Mouse (Mus musculus) gastrocnemius, postnatal 14 days (tissue): ENCODE data around the gene Adamts4. TPM values are rescaled to one million over a fixed set of nuclear protein-coding genes. Genes with fewer than 3 reads are reported as not detected.

Experiments used
- DNase-seq: peaks from one replicate; pipeline ENCODE4 v3.0.0; 2021; ENCODE audit warnings: mixed read lengths
- intact Hi-C: fragments of 180-260 bp; cut with DNase I; formaldehyde crosslinking; loops from one replicate; pipeline ENCODE4 v1.15.1; 2025; ENCODE audit warnings: low total_unique reads
- total RNA-seq, 2 experiments: library from RNA; stranded (reverse); gene quantifications; 2 replicates each; pipeline ENCODE4 v1.2.3; 2021

Gene Adamts4
- total RNA-seq, 2 experiments from 2014 or later = 2.4 to 3.1 TPM

DNA sequence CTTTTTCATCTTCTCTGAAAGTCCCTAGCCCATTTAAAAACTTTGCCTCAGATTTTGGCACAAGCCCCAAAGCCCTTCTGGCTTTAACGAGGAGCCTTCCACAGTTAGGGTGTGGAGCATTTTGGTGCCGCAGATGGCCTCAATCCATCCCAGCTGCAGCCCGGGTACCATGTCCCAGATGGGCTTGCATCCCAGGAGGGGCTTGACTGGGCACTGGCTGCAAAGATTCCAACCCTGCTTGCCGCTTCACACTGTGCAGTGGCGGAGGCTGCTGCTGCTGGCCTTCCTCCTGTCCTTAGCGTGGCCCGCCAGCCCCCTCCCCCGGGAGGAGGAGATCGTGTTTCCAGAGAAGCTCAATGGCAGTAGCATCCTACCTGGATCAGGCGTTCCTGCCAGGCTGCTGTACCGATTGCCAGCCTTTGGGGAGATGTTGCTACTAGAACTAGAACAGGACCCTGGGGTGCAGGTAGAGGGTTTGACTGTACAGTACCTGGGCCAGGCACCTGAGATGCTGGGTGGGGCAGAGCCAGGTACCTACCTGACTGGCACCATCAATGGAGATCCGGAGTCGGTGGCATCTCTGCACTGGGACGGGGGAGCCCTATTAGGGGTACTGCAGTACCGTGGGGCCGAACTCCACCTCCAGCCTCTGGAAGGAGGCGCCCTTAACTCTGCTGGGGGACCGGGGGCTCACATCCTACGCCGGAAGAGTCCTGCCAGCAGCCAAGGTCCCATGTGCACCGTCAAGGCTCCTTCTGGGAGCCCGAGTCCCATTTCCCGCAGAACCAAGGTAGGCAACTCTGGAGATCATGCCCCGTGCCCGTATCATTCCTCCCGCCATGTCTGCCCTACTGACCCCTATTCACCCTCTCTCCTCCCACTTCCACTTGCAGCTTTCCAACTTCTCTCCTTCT, 716 bp downstream of the Adamts4 start, which contains the start of gene Ndufs2:
TSS of gene Ndufs2 (minus strand) at position 709 of the 914 bp plus-strand sequence.
- intact Hi-C loops = no loop called here
- DNase-seq = peak; percentile 52

DNA sequence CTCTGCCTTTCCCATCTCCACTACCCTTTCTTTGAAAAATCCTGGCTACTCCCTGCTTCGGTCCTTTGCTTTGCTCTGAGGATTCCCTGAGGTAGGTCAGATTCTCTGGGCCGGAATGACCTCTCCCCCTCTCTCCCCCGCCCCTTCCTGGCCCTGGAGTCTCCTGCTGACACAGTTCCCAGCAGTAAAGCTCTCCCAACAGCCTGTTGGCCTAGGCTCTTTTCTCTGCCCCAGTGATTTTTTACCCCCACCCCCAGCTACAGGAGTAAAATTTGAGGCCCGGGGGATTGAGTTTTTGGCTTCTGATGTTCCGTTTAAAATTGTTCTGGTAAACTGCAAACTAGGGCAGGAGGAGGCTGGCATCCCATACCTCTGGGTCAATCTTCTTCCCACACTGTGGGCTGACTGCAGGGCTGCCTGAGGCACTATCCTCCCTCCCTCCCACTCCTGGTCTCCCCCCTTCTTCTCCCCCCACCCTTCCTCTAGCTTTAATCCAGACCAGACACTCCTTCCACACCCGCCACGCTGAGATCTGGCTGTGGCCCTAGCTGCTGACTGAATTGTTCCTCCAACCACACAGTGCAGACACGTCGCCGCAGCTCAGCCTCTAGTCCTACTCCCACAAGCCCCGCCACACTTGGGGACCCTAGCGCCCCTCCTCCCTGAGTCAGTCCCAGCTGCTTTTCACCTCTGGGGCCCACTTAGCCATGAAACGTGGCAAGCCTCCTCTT, 1.5 kb downstream of the Adamts4 start:
- intact Hi-C loops = no loop called here
- peak; percentile 77 for DNase-seq

DNA sequence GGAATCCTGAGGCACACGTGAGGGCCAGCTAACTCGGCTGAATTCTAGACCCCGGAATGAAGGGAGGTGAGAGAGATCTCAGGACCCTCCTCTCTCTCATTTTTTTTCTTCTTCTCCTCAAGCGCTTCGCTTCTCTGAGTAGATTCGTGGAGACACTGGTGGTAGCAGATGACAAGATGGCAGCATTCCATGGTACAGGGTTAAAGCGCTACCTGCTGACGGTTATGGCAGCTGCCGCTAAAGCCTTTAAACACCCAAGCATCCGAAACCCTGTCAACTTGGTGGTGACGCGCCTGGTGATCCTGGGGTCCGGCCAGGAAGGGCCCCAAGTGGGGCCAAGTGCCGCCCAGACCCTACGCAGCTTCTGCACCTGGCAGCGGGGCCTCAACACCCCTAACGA, 2.2 kb downstream of the Adamts4 start:
- intact Hi-C loops = no loop called here
- no peak for DNase-seq

DNA sequence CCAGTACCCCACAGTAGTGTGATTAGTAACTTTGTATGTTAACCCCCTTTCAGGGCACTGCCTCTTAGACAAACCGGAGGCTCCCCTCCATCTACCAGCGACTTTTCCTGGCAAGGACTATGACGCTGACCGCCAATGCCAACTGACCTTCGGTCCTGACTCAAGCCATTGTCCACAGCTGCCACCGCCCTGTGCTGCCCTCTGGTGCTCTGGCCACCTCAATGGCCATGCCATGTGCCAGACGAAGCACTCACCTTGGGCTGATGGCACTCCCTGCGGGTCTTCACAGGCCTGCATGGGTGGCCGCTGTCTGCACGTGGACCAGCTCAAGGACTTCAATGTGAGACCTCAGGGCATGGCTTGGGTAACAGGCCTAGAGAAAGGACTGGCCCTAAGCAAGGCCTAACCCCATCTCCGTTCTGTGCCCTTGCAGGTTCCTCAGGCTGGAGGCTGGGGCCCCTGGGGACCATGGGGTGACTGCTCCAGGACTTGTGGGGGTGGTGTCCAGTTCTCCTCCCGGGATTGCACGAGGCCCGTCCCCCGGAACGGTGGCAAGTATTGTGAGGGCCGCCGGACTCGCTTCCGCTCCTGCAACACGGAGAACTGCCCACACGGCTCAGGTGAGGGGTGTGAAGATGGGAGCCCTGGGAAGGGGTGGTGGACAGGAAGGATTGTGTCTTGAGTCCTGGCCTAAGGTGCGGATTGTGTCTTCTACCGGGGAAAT, 6.0 kb downstream of the Adamts4 start:
- no peak for DNase-seq
- intact Hi-C loops = loop anchor here (5.0 kb wide), 1 partner anchor 139 kb away; no protein-coding TSS in a partner anchor

DNA sequence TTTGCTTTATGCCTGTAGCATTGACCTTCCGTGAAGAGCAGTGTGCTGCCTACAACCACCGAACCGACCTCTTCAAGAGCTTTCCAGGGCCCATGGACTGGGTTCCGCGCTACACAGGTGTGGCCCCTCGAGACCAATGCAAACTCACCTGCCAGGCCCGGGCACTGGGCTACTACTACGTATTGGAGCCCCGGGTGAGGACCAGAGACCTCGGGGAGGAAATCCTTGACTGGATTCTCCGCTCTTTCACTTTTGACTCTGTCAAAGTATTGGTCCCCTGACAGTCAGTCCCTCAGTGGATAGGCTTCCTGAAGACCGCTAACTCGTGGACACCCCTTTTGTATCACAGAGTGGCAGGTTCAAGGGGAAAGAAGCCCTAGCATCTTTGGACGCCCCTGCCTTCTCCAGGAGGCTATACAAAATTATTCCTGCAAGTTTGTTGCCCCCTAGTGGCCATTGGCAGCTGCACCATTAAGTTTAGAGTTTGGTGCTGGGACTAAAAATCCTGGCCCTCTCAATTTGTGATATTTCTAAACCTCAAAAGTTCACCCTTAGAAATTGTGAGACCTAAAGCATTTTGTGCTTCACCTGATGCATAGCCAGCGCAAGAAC, 6.8 kb downstream of the Adamts4 start:
- intact Hi-C loops = loop anchor here (5.0 kb wide), 1 partner anchor 140 kb away; no protein-coding TSS in a partner anchor
- DNase-seq = peak; percentile 55

DNA sequence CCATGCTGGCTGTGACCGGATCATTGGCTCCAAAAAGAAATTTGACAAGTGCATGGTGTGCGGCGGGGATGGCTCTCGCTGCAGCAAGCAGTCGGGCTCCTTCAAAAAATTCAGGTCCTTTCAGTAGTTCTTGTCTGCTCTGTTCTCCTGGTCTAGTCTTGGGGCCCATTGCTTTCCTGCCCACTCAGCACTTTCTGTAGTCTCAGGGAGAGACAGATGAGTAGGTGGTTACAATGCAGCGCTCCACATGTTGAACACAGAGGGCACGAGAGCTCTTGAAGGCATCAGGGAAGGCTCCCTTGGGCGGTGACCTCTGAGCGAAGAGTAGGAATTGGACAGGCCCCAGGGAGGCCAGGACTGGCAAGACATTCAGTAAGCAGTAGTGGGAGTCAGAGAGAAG, 7.6 kb downstream of the Adamts4 start:
- intact Hi-C loops = loop anchor here (2.0 to 5.0 kb wide), 2 partner anchors 35 to 140 kb away; partner anchors contain the start of gene Tomm40l

DNA sequence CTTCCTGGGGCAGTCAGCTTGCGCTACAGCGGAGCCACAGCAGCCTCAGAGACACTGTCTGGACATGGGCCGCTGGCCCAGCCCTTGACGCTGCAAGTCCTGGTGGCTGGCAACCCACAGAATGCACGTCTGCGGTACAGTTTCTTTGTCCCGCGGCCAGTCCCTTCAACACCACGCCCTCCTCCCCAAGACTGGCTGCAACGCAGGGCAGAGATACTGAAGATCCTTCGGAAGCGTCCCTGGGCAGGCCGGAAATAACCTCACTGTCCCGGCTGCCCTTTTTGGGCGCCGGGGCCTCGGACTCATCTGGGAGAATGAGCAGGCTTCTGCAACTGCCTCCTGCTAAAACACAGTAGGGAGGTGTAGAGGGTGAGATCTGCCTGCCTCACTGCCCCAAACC, 8.7 kb downstream of the Adamts4 start:
- no peak for DNase-seq
- intact Hi-C loops = loop anchor here (2.0 to 5.0 kb wide), 2 partner anchors 36 to 142 kb away; partner anchors contain the start of gene Tomm40l

More for the DNA sequence above, 7.6 kb downstream of the Adamts4 start:
- no peak for DNase-seq

DNA sequence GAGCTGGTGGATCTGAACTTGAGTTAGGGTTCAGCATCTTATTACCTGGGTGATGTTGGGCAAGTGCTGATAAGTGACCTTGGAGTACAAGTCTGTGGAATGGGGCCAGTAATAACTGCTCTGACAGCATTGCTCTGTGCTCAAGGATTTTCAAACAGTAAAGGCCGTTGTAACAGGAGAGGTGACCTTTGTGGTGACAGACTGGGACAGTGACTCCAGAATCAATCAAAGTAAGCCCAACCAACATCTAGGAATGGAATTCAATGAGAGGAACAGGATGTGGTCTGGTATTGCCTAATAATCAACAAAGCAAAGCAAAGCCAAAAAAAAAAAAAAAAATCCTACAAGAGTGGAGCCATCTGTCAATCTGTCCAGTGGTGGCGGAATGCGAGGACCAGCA, 10.1 kb downstream of the Adamts4 start:
- intact Hi-C loops = no loop called here
- DNase-seq = no peak

DNA sequence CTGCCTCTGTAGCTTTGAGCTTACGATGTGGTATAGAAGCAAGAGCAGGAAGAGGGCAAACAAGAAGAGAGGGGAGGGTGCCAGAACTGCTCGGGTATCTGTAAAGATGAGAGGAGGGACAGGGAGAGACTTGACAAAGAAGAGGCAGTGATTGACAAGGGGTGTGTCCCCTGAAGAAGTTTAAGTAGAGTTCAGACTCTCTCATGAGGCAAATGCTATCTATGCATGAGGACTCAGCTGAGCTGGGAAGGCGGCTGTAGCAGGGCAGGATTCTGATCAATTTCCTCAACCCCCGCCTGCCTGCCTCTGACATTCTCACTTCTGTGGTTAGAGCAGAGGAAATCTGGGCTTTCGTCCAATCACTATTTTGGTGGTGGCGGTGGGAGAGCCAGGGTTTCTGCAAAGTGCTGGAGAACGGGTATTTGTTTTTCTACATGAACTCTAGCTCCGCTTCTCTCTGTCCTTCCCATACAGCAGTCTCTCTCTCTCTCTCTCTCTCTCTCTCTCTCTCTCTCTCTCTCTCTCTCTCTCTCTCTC, 12.4 kb downstream of the Adamts4 start:
- peak; percentile 71 for DNase-seq
- intact Hi-C loops = no loop called here

DNA sequence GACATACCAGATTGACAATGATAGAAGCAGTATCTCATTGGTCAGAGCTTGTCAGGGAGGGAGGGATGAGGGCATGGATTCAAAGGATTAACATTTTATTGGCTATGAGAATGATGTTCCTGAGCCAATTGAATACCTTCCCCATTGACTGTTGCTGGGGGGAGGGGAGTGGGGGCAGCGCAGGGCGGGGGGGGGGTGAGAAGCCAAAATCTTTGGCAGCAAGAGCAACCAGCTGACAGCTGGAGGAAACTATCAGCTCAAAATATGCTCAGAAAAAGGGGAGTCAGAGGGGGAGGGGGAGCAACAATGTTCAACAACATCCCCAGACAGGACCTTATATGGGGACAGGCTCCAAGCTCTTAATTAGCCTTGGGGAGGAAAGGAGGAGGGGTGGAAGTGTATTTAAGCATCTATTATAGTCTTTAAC, 13.0 kb downstream of the Adamts4 start:
- DNase-seq = no peak

DNA sequence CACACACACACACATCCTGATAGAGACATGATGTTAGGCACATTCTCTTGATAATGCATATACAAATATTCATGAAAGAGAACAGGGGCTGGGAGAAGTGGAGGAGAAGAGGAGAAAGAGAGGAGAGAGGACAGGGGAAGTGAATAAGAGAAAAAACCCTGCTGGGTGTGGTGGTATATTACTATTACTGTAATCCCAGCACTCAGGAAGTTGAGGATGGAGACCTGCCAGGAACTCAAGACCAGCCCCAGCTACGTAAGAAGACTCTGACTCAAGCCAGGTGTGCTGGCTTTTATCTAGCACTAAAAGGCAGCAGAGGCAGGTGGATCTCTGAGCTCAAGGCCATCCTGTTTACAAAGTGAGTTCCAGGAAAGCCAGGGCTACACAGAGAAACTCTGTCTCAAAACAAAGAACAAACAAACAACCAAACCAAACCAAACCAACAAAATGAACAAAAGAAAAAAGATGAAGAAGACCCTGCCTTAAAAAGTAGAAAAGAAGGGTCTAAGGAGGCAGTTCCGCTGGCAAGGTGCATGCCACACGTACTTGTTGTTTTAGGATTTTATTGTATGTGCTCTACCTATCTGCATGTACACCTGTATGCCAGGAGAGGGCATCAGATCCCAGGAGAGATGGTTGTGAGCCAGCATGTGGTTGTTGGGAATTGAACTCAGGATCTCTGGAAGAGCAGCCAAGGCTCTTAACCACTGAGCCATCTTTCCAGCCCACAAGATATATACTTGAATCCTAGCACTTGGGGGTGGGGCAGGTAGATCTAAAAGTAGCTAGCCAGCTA, 13.6 kb downstream of the Adamts4 start:
- DNase-seq = no peak
- intact Hi-C loops = no loop called here

More for the DNA sequence above, 13.0 kb downstream of the Adamts4 start:
- intact Hi-C loops = no loop called here

DNA sequence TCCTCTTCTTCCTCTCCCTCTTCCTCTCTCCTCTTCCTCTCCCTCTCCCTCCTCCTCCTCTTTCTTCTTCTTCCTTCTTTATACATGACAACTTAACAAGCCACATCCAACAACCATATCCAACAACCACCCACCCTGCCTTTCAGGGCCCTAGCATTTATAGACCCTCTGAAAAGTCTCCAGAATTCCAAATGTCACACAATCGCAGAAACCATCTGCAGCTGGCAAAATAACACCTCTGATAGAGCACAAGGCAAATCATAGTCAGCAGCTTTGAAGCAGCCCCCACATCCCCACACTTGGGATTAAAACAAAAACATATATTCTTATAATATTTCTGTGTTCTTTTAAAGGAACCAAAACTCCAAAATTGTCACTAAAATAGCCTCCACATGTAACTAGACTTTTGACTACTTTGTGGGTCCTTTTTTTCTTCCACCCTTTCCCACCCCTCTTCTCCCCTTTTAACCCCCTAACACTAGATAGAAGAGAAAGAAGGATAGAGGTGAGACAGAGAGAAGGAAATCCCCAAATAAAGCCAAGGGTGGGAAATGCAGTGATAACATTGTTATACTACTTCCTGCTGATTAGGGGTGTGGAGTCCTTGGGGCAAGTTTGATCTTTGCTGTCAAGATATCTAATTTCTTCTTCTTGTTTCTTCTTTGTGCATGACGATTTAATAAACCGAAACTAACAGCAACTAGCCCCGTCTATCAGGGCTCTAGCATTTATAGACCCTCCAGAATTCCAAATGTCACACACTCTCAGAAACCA, 15.9 kb downstream of the Adamts4 start:
- intact Hi-C loops = no loop called here
- no peak for DNase-seq

DNA sequence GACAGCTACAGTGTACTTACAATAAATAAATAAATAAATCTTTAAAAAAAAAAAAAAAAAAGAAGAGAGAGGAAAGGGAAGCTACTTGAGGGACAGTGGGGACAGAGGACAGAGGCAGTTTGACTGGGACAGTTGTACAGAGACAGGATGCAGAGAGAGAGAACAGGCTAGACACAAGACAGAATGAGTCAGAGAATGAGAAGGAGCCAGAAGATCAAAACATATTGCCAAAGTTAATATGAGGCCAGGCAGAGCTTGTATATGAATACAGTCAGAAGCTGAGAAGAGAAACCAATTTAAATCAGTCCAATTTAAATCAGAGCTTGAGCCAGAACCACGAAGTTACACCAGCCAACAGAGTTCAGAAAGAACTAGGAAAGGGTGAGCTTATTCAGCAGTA, 18.1 kb downstream of the Adamts4 start:
- intact Hi-C loops = no loop called here

DNA sequence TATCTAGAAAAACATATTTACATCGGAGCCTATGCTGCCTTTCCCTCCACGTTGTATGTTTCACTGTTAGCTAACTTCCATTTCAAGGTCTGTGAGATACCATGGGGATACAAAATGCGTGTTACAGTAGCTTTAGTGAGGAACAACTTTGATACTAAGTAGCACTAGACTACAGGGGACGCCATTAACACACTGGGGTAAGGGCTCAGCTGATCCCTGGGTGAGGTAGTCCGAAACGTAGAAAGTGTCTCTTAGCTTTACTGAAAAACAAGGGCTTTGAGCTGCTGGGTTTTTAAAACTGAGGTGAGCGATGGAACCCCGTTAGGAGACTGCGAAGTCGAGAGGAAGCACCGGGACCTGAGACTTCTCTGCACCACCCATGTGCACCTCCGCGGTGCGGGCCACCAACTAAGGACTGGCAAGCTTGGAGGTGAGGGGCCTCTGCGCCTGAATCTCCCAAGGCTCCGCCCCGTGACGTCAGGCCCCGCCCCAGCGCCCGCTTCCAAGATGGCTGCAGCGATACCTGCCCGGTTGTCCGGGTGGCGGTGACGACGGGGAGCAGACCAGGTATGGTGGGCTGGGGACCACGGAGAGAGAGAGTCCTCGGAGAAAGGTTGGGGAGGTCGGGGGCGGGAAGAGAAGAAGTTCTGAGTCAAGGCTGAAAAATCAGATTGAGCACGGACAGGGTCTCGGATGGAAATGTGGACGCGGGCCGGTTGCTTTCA, 19.8 kb downstream of the Adamts4 start, which contains the start of gene B4galt3:
TSS of gene B4galt3 (plus strand) at position 481 of the 725 bp plus-strand sequence.
- DNase-seq = peak; percentile 95
- intact Hi-C loops = no loop called here

More for the DNA sequence above, 18.1 kb downstream of the Adamts4 start:
- DNase-seq = no peak

DNA sequence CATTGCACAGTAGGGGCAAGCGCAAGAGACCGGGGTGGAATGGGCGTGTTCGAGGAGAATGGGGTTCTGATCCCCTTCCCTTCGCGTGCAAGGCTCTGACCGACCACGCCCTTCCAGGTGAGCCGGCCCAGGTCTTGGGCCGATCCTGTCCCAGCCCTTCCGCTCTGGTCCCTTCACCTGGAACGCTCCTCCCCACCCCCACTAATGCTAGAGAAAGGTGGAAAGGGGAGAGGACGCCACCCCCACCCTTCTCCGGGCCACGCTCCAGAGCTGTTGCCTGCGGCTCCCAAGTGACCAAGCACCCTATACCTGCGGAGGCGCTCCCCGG, 20.3 kb downstream of the Adamts4 start:
- intact Hi-C loops = no loop called here
- no peak for DNase-seq

DNA sequence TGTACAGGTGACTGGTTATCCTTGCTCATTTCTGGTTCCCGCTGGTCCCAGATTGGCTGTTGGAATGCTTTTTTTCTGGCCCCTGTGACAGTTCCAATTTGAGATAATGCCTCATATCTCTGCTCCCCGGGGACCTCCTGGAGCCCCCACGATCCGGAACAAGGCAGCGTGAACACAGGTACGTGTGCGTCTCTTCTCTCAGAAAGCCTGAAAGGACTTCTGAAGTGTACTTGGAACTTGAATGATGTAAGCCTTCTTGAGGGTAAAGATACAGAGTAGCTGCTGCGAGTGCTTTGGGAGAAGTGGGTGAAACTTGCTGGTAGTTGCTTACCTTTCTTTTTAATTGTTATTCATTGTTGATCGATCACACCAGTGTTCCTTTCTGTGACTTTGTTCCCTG, 21.0 kb downstream of the Adamts4 start:
- no peak for DNase-seq
- intact Hi-C loops = no loop called here

DNA sequence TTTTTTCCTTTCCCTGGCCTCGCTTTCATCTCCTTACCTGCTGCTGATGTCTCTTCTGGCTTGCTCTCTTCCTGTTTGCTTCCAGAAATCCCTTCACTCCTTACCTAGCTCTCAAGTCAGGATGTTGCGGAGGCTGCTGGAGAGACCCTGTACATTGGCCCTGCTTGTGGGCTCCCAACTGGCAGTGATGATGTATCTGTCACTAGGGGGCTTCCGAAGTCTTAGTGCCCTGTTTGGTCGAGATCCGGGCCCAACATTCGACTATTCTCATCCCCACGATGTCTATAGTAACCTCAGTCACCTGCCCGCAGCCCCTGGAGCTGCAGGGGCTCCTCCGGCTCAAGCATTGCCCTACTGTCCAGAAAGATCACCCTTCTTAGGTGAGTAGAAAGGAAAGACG, 21.4 kb downstream of the Adamts4 start:
- intact Hi-C loops = no loop called here
- DNase-seq = no peak
